Mouse (Mus musculus) myocyte (in vitro differentiated cells): ENCODE results near the gene Gm49333.

Source experiments
- CEBPB ChIP-seq: IDR thresholded peaks from 2 replicates; pipeline ENCODE4 v1.6.1; 2011; ENCODE audit warnings: mild to moderate bottlenecking, moderate library complexity; ENCODE audit not compliant: poor library complexity, insufficient read depth, severe bottlenecking
- MAX ChIP-seq: IDR thresholded peaks from one replicate; pipeline ENCODE4 v1.6.1; 2011; ENCODE audit warnings: low read depth, mild to moderate bottlenecking, control low read depth
- MYOD1 ChIP-seq, 3 experiments: IDR thresholded peaks; one replicate each; pipeline ENCODE4 v1.6.1; 2011; ENCODE audit warnings: control low read depth in 2 of 3, low read depth in 2 of 3, mild to moderate bottlenecking in 2 of 3, moderate library complexity in 1 of 3; ENCODE audit not compliant: insufficient read length in 2 of 3, control insufficient read depth in 1 of 3
- POLR2A ChIP-seq: IDR thresholded peaks from one replicate; pipeline ENCODE4 v1.6.1; 2011; ENCODE audit warnings: low read depth, mild to moderate bottlenecking, control low read depth, moderate library complexity; ENCODE audit not compliant: insufficient read length
- POLR2AphosphoS2 ChIP-seq: IDR thresholded peaks from one replicate; pipeline ENCODE4 v1.6.1; 2011; ENCODE audit warnings: low read depth, control low read depth; ENCODE audit not compliant: insufficient read length
- USF1 ChIP-seq: IDR thresholded peaks from one replicate; pipeline ENCODE4 v1.6.1; 2011; ENCODE audit warnings: low read depth, mild to moderate bottlenecking, control low read depth, moderate library complexity

GRCm38 (mm10) chr16:20629731-20630634 is 18.6 kb downstream of the Gm49333 start, which contains the start of gene Ece2:
- TF ChIP-seq CEBPB (no peak), POLR2A (peak; percentile 64), USF1 (no peak), MAX (no peak), MYOD1 (IDR thresholded peaks at IDR 0.05; ENCODE audit: control insufficient read depth in 1 of 3, insufficient read length in 2 of 3, low read depth in 2 of 3) (no peak), POLR2AphosphoS2 (peak; percentile 38)
